Mouse (Mus musculus) urinary bladder, adult 2 months (tissue): ENCODE data around the gene Ccdc152. TPM values are rescaled to one million over a fixed set of nuclear protein-coding genes. Genes with fewer than 3 reads are reported as not detected.

Experiments
- polyA plus RNA-seq: library from polyadenylated mRNA; depleted of rRNA; stranded (reverse); fragments of >200 nt; gene quantifications from 2 replicates; pipeline ENCODE4 v1.2.3, GENCODE M21; 2012; rRNA removed

Ccdc152 gene
- polyA plus RNA-seq, 1 experiment = 1.7 TPM

Other genes with a start within 250 kb of the Ccdc152 start
- gene Selenop, start 35.0 kb downstream of the Ccdc152 start, polyA plus RNA-seq = 462 and 520 TPM in 2 replicates